Mouse (Mus musculus): ENCODE measurements around the gene Nectin4.

DNA sequence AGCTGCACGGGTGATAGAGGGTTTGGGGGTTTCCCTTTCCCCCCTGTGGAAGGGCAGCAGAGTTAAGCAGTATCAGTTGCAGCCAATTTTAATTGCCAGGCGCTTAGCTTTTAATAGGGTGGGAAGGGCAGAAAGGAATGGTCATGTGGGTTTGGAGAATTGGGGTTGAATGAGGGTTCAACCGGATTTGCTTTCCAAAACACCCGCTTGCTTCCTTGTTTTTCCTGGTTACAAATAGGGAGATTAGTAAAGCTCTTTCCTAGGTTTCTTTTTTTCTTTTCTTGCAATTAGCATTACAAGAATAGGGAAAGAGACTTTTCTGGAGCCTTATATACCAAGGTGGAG, 39.7 kb upstream of the Nectin4 start:
- no peak for TF ChIP-seq CTCF (IDR thresholded peaks at IDR 0.05)
- no peak for TF ChIP-seq EP300 (IDR thresholded peaks at IDR 0.05)
